Mouse (Mus musculus): Measurements from ENCODE around the gene Apbb1ip. TPM values are rescaled to one million over a fixed set of nuclear protein-coding genes. Genes with fewer than 3 reads are reported as not detected.

The Apbb1ip gene
- total and polyA plus RNA-seq, 2 experiments from 2014 or later, result 1.6 to 5.3 TPM

DNA sequence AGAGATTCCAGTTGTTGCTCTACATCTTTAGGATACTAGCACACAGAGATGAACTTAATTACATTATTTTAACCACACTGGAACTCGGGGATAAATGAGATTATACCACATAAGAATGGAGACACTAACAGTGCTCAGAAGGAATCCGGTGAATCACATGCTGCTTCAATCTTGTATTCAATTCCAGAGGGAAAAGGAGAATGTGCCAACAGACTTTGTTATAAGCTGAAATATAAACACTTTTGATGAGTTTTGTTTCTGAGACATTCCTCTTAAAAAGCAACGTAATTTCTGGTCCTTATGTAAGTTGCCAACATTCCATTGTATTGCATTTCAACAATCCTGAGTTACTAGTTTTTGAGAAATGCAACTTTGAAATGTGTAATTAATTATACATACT is 1.8 kb downstream of the Apbb1ip start:
- peak overlapping the region; percentile 73; the same call in 1 of the 2 replicates for H3K4me2 ChIP-seq (ENCODE audit: low read depth, low read length)

DNA sequence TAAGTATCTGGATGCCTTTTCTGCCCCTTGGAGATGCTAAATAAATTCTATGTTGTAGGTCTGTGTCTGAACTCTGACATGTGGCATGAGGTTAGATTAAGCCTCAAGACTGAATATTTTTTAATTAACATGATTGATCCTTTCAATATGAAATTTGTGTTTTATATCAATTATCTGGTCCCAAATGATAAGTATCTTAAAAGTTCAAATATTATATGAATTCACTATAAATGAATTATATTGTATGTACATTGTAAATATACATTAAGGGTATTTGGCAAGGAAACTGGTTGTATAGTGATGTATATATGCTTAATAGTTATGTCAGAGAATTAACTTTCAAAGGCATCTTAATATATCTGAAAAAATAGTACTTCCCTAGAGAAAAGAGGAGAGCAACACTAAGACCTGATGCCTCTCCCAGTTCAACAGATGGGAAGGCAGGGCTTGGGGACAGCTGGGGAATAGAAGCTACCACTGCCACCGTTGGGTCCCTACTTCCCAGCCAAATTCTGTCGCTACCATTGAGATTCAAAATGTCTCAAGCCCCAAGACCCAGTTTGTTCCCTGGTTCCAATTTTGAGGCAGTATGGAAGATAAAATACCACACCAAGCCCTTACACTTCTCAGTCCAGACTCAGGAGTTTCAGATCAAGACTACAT is 2.8 kb downstream of the Apbb1ip start:
- TF ChIP-seq CTCF (IDR thresholded peaks at IDR 0.05; ENCODE audit: low read depth), result no peak
- no peak for TF ChIP-seq EP300 (IDR thresholded peaks at IDR 0.05; ENCODE audit: low read depth)
- 57% methylated on average over 2 of the region's 2 CpGs for WGBS
- no peak overlapping the region for H3K9ac ChIP-seq (replicated peaks; ENCODE audit: low read depth, low read length)
- no peaks in the 10 kb centered on the region for H3K27me3 ChIP-seq (ENCODE audit: control insufficient read depth, insufficient read depth, low read length)
- H3K4me1 ChIP-seq (ENCODE audit: control insufficient read depth, insufficient read depth), result no peaks in the 10 kb centered on the region
- H3K27ac ChIP-seq (ENCODE audit: low read depth), result no peak overlapping the region
- H3K36me3 ChIP-seq (replicated peaks; ENCODE audit: control insufficient read depth, insufficient read depth, low read length), result no peaks in the 10 kb centered on the region
- H3K9me3 ChIP-seq (replicated peaks; ENCODE audit: control insufficient read depth, low read length), result no peaks in the 10 kb centered on the region
- ATAC-seq (ENCODE audit: insufficient read depth, low read depth), result no peak
- no peak for DNase-seq (ENCODE audit: low spot score)
- no peak overlapping the region for H3K4me2 ChIP-seq (ENCODE audit: low read depth, low read length)
- H3K4me3 ChIP-seq (ENCODE audit: low read depth, low read length), result no peak overlapping the region

More for the DNA sequence above, 1.8 kb downstream of the Apbb1ip start:
- ATAC-seq (ENCODE audit: insufficient read depth, low read depth) (no peak), DNase-seq (ENCODE audit: low spot score) (no peak)
- Histone ChIP-seq H3K36me3 (replicated peaks; ENCODE audit: control insufficient read depth, insufficient read depth, low read length) (no peaks in the 10 kb centered on the region), H3K9ac (replicated peaks; ENCODE audit: low read depth, low read length) (no peak overlapping the region), H3K4me1 (ENCODE audit: control insufficient read depth, insufficient read depth) (no peaks in the 10 kb centered on the region), H3K27ac (ENCODE audit: low read depth) (no peak overlapping the region), H3K4me3 (ENCODE audit: low read depth, low read length) (peak overlapping the region; percentile 51; the same call in 1 of the 2 replicates), H3K27me3 (ENCODE audit: control insufficient read depth, insufficient read depth, low read length) (no peaks in the 10 kb centered on the region), H3K9me3 (replicated peaks; ENCODE audit: control insufficient read depth, low read length) (no peaks in the 10 kb centered on the region)
- WGBS, result 62% methylated on average over 3 of the region's 3 CpGs
- TF ChIP-seq CTCF (IDR thresholded peaks at IDR 0.05; ENCODE audit: low read depth) (no peak), EP300 (IDR thresholded peaks at IDR 0.05; ENCODE audit: low read depth) (no peak)

DNA sequence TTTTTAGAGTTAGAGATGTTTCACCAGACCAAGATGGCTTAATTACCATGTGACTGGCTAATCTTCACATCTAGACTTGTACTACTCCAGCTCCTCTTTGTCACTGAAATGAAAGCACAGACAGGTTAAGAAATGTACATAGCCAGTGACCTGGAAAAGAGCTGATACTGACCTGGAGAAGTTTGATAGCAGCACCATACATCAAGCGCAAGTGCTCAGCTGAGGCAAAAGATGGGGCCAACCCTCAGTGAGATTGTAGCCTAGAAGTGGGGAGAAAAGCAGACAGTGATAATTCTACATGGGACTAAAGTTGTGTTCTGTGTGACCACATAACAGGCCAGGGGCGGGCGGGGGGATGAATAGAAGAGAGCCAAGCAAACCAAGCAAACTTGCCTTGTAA is 3.9 kb downstream of the Apbb1ip start:
- Histone ChIP-seq H3K4me3 (ENCODE audit: low read depth, low read length) (no peak overlapping the region), H3K9ac (replicated peaks; ENCODE audit: low read depth, low read length) (no peak overlapping the region), H3K27me3 (ENCODE audit: control insufficient read depth, insufficient read depth, low read length) (no peaks in the 10 kb centered on the region), H3K36me3 (replicated peaks; ENCODE audit: control insufficient read depth, insufficient read depth, low read length) (no peaks in the 10 kb centered on the region), H3K27ac (ENCODE audit: low read depth) (no peak overlapping the region), H3K9me3 (replicated peaks; ENCODE audit: control insufficient read depth, low read length) (no peaks in the 10 kb centered on the region), H3K4me1 (ENCODE audit: control insufficient read depth, insufficient read depth) (no peaks in the 10 kb centered on the region), H3K4me2 (ENCODE audit: low read depth, low read length) (no peak overlapping the region)
- WGBS, result 87% methylated on average over 3 of the region's 3 CpGs
- DNase-seq (ENCODE audit: low spot score), result no peak
- TF ChIP-seq CTCF (IDR thresholded peaks at IDR 0.05; ENCODE audit: low read depth) (no peak), EP300 (IDR thresholded peaks at IDR 0.05; ENCODE audit: low read depth) (no peak)
- no peak for ATAC-seq (ENCODE audit: insufficient read depth, low read depth)

DNA sequence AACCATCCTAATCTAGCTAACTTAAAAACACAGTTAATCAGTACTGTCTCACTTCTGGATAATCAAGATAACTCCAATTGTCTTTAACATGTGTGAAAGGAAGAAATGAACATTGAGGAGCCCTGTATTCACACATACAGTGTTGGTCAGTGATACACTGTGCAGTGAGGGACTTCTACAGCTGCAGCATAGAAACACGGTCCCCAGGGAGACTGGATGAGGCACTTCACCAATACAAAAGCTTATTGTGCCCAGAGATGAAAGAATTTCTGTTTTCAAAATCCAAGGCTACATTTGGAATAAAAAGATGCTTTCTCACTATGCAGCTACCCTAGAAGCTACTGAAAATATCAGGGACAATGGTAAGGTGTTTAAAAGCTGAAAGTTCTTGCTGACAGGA is 7.0 kb downstream of the Apbb1ip start:
- ATAC-seq (ENCODE audit: insufficient read depth, low read depth), result no peak
- Histone ChIP-seq H3K4me2 (ENCODE audit: low read depth, low read length) (no peak overlapping the region), H3K27ac (ENCODE audit: low read depth) (no peak overlapping the region), H3K4me3 (ENCODE audit: low read depth, low read length) (no peak overlapping the region), H3K9ac (replicated peaks; ENCODE audit: low read depth, low read length) (no peak overlapping the region), H3K9me3 (replicated peaks; ENCODE audit: control insufficient read depth, low read length) (no peaks in the 10 kb centered on the region), H3K4me1 (ENCODE audit: control insufficient read depth, insufficient read depth) (no peaks in the 10 kb centered on the region), H3K27me3 (ENCODE audit: control insufficient read depth, insufficient read depth, low read length) (no peaks in the 10 kb centered on the region), H3K36me3 (replicated peaks; ENCODE audit: control insufficient read depth, insufficient read depth, low read length) (no peaks in the 10 kb centered on the region)
- TF ChIP-seq CTCF (IDR thresholded peaks at IDR 0.05; ENCODE audit: low read depth), result no peak
- TF ChIP-seq EP300 (IDR thresholded peaks at IDR 0.05; ENCODE audit: low read depth), result no peak
- DNase-seq (ENCODE audit: low spot score), result no peak
- 63% methylated on average over 1 of the region's 1 CpGs for WGBS

DNA sequence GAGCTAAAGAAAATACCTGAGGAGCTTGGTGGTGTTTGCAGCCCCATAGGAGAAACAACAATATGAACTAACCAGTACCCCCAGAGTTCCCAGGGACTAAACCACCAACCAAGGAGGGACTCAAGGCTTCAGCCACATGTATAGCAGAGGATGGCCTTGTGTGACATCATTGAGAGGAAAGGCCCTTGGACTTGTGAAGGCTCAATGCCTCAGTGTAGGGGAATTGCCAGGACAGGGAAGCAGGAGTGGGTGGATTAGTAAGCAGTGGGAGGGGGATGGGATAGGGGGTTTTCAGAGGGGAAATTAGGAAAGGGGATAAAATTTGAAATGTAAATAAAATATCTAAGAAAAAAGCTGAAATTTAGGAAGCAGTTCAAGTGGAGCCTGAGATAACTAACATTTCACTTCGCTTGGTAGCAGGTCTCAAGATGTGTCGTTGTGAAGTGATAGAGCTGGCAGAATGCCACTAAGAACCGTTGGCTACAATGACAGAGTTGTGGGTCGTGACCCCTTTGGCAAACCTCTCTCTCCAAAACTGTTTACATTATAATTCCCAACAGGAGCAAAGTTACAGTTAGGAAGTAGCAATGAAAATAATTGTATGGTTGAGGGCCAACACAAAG is 7.6 kb downstream of the Apbb1ip start:
- no peak for ATAC-seq (ENCODE audit: insufficient read depth, low read depth)
- no peak for TF ChIP-seq EP300 (IDR thresholded peaks at IDR 0.05; ENCODE audit: low read depth)
- no peak for TF ChIP-seq CTCF (IDR thresholded peaks at IDR 0.05; ENCODE audit: low read depth)
- 30% methylated on average over 4 of the region's 4 CpGs for WGBS

More for the DNA sequence above, 7.6 kb downstream of the Apbb1ip start:
- H3K4me1 ChIP-seq (ENCODE audit: control insufficient read depth, insufficient read depth), result no peaks in the 10 kb centered on the region
- no peak overlapping the region for H3K9ac ChIP-seq (replicated peaks; ENCODE audit: low read depth, low read length)
- no peaks in the 10 kb centered on the region for H3K27me3 ChIP-seq (ENCODE audit: control insufficient read depth, insufficient read depth, low read length)
- H3K9me3 ChIP-seq (replicated peaks; ENCODE audit: control insufficient read depth, low read length), result no peaks in the 10 kb centered on the region
- no peaks in the 10 kb centered on the region for H3K36me3 ChIP-seq (replicated peaks; ENCODE audit: control insufficient read depth, insufficient read depth, low read length)
- H3K27ac ChIP-seq (ENCODE audit: low read depth), result no peak overlapping the region
- DNase-seq (ENCODE audit: low spot score), result no peak
- H3K4me2 ChIP-seq (ENCODE audit: low read depth, low read length), result no peak overlapping the region
- H3K4me3 ChIP-seq (ENCODE audit: low read depth, low read length), result no peak overlapping the region

Measured in heart, postnatal 0 days (tissue).